Mouse (Mus musculus) E14TG2a.4 (cell line): Measurements from ENCODE around the gene Cd200r3.

Experiments
- H3K27me3 ChIP-seq: 2 replicates; pipeline ENCODE4 v1.6.1; 2014; ENCODE audit warnings: low read length, control low read depth; ENCODE audit not compliant: insufficient read depth
- H3K36me3 ChIP-seq: 2 replicates; pipeline ENCODE4 v1.6.1; 2014; ENCODE audit warnings: low read length, control low read depth; ENCODE audit not compliant: insufficient read depth
- H3K4me1 ChIP-seq: replicated peaks from 2 replicates; pipeline ENCODE4 v1.6.1; 2014; ENCODE audit warnings: low read depth, low read length, control low read depth
- H3K4me3 ChIP-seq: replicated peaks from 2 replicates; pipeline ENCODE4 v1.5.1; 2014; ENCODE audit warnings: mild to moderate bottlenecking, low read length
- H3K9me3 ChIP-seq: 2 replicates; pipeline ENCODE4 v1.6.1; 2014; ENCODE audit warnings: low read length, control low read depth
- CTCF ChIP-seq: conservative IDR thresholded peaks from 2 replicates; pipeline ENCODE4 v1.5.1; 2014; ENCODE audit warnings: low read length
- NANOG ChIP-seq: IDR thresholded peaks from 2 replicates; pipeline ENCODE4 v1.6.1; 2014; ENCODE audit warnings: borderline replicate concordance, low read length, mixed read lengths
- POU5F1 ChIP-seq: IDR thresholded peaks from 2 replicates; pipeline ENCODE4 v1.6.1; 2014; ENCODE audit warnings: low read length, borderline replicate concordance

Cd200r3 gene

DNA sequence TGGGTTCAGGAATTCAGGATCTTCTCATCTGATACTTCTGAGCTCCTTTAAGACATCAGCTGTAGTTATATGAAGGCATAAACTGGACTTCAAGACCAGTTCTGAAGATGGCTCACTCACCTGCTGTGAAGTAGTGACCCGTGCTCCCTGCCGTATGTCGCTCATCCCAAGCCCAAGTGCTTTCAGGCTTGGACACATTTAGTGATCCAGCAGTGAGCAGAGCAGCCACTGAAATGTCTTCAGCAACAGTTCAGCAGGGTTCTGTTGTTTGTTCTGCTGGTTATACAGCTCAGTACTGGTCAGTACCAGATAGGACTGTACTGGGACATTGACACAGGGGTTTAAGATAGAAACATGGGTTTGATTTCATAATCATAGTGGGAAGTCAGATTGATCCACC, 24.6 kb downstream of the Cd200r3 start:
- TF ChIP-seq POU5F1 = no peak
- TF ChIP-seq NANOG = no peak
- no peak for TF ChIP-seq CTCF
- Histone ChIP-seq H3K4me3 (no peak overlapping the region), H3K4me1 (no peaks in the 10 kb centered on the region), H3K9me3 (no peaks in the 10 kb centered on the region), H3K27me3 (no peaks in the 10 kb centered on the region), H3K36me3 (no peaks in the 10 kb centered on the region)

- Histone ChIP-seq H3K4me3 (no peak overlapping the region), H3K27me3 (no peaks in the 10 kb centered on the region), H3K9me3 (no peaks in the 10 kb centered on the region), H3K4me1 (no peaks in the 10 kb centered on the region), H3K36me3 (no peaks in the 10 kb centered on the region)
- TF ChIP-seq CTCF (no peak), POU5F1 (no peak), NANOG (no peak)
Observed at GRCm38 (mm10) chr16:44970925-44971324, 27.4 kb downstream of the Cd200r3 start.

- TF ChIP-seq NANOG (no peak), POU5F1 (no peak), CTCF (no peak)
- H3K9me3 ChIP-seq = no peaks in the 10 kb centered on the region
Observed at GRCm38 (mm10) chr16:44974042-44974441, 30.6 kb downstream of the Cd200r3 start.

GRCm38 (mm10) chr16:44976081-44976480, 32.6 kb downstream of the Cd200r3 start:
- Histone ChIP-seq H3K36me3 (no peaks in the 10 kb centered on the region), H3K4me3 (no peak overlapping the region), H3K4me1 (no peaks in the 10 kb centered on the region; the same call in 1 of the 2 replicates), H3K27me3 (no peaks in the 10 kb centered on the region), H3K9me3 (no peaks in the 10 kb centered on the region)
- TF ChIP-seq POU5F1 = no peak
- no peak for TF ChIP-seq CTCF
- no peak for TF ChIP-seq NANOG

More at GRCm38 (mm10) chr16:44974042-44974441, 30.6 kb downstream of the Cd200r3 start:
- H3K4me1 ChIP-seq = no peaks in the 10 kb centered on the region; the same call in 1 of the 2 replicates
- H3K27me3 ChIP-seq = no peaks in the 10 kb centered on the region
- H3K36me3 ChIP-seq = no peaks in the 10 kb centered on the region
- no peak overlapping the region for H3K4me3 ChIP-seq

DNA sequence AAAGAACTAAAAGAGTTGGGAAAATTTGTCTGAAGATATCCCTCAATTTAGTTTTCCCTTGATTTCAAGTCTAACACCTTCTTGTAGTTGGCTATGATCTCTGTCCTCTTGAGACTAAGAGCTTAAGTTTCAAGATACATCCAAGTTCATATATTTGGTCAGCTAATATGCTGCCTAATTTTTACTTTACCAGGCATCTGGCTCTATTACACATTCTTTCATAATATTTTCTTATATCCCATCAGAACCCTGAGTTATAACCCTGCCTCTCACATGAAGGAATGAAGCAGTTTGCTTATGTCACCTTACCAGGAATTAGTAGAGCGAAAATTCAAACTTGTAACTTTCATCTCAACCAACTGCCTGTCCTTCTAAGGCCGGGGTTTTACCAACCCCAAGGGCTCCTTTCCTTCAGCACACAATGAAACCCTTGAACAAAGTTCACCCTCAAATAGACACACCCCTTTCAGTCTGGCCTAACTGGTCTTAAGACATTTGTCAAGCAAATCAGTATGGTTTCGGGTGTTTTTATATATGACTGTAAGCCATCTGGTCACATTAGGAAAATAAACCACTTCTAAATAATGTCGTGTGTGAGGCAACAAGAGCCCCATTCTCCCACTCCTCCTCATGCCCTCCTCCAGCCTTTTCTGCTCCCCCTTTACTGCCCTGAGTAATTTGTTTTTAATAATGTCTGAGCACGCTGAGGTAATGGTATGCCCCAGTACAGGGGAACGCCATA, 33.6 kb downstream of the Cd200r3 start:
- H3K27me3 ChIP-seq = no peaks in the 10 kb centered on the region
- H3K4me3 ChIP-seq = no peak overlapping the region
- H3K9me3 ChIP-seq = no peaks in the 10 kb centered on the region
- no peak for TF ChIP-seq NANOG
- TF ChIP-seq POU5F1 = no peak
- TF ChIP-seq CTCF = no peak
- no peaks in the 10 kb centered on the region for H3K36me3 ChIP-seq
- H3K4me1 ChIP-seq = no peaks in the 10 kb centered on the region; the same call in 1 of the 2 replicates

- Histone ChIP-seq H3K9me3 (no peaks in the 10 kb centered on the region), H3K36me3 (no peaks in the 10 kb centered on the region)
- TF ChIP-seq NANOG (no peak), CTCF (no peak), POU5F1 (no peak)
Observed at GRCm38 (mm10) chr16:44978193-44978592, 34.7 kb downstream of the Cd200r3 start.

GRCm38 (mm10) chr16:44979355-44979896, 35.9 kb downstream of the Cd200r3 start:
- Histone ChIP-seq H3K9me3 (no peaks in the 10 kb centered on the region), H3K4me3 (no peak overlapping the region), H3K4me1 (no peaks in the 10 kb centered on the region; the same call in 1 of the 2 replicates), H3K27me3 (no peaks in the 10 kb centered on the region), H3K36me3 (no peaks in the 10 kb centered on the region)
- TF ChIP-seq CTCF (no peak), POU5F1 (no peak), NANOG (no peak)

More at GRCm38 (mm10) chr16:44978193-44978592, 34.7 kb downstream of the Cd200r3 start:
- H3K4me3 ChIP-seq = no peak overlapping the region
- no peaks in the 10 kb centered on the region for H3K27me3 ChIP-seq
- no peaks in the 10 kb centered on the region; the same call in 1 of the 2 replicates for H3K4me1 ChIP-seq

GRCm38 (mm10) chr16:44982972-44983371, 39.5 kb downstream of the Cd200r3 start:
- Histone ChIP-seq H3K9me3 (no peaks in the 10 kb centered on the region), H3K27me3 (no peaks in the 10 kb centered on the region), H3K4me1 (no peaks in the 10 kb centered on the region), H3K4me3 (no peak overlapping the region), H3K36me3 (no peaks in the 10 kb centered on the region)
- TF ChIP-seq NANOG = no peak
- TF ChIP-seq POU5F1 = no peak
- TF ChIP-seq CTCF = no peak
